Mouse (Mus musculus) layer of hippocampus, postnatal 36 days (tissue): Measurements from ENCODE around the gene Cx3cr1. TPM values are rescaled to one million over a fixed set of nuclear protein-coding genes. Genes with fewer than 3 reads are reported as not detected.

Experiments used
- DNase-seq, 2 experiments: peaks; one replicate each; pipeline ENCODE4 v3.0.0; 2022
- total RNA-seq, 2 experiments: library from RNA; stranded (reverse); gene quantifications; 2 replicates each; pipeline ENCODE4 v1.2.3; 2021

Gene Cx3cr1
- total RNA-seq, 2 experiments from 2014 or later, result 29.0 to 30.9 TPM

- peak; percentile 88 to 89 for DNase-seq
Observed at GRCm38 (mm10) chr9:119937005-119937773, 132.5 kb downstream of the Cx3cr1 start, which contains the start of the genes Gorasp1 and Ttc21a. Gorasp1 (minus strand) TSS chr9:119937565. Ttc21a (plus strand) TSS chr9:119937606.

GRCm38 (mm10) chr9:119933675-119934074 is 136.0 kb downstream of the Cx3cr1 start:
- DNase-seq, result no peak

GRCm38 (mm10) chr9:119932358-119932757 is 137.3 kb downstream of the Cx3cr1 start:
- no peak for DNase-seq

- DNase-seq, result no peak
Observed at GRCm38 (mm10) chr9:119926497-119926896, 143.2 kb downstream of the Cx3cr1 start.

- no peak for DNase-seq
Observed at GRCm38 (mm10) chr9:119925729-119926128, 143.9 kb downstream of the Cx3cr1 start.

- DNase-seq, result no peak
Observed at GRCm38 (mm10) chr9:119925120-119925657, 144.5 kb downstream of the Cx3cr1 start.

- no peak for DNase-seq
Observed at GRCm38 (mm10) chr9:119923462-119923861, 146.2 kb downstream of the Cx3cr1 start.

GRCm38 (mm10) chr9:119919858-119920257 is 149.8 kb downstream of the Cx3cr1 start:
- DNase-seq, result no peak

GRCm38 (mm10) chr9:119913087-119913838 is 156.4 kb downstream of the Cx3cr1 start:
- no peak for DNase-seq

- DNase-seq, result no peak
Observed at GRCm38 (mm10) chr9:119909931-119910330, 159.7 kb downstream of the Cx3cr1 start.

GRCm38 (mm10) chr9:119908708-119909107 is 161.0 kb downstream of the Cx3cr1 start:
- DNase-seq, result no peak

- DNase-seq, result no peak
Observed at GRCm38 (mm10) chr9:119902410-119903151, 167.1 kb downstream of the Cx3cr1 start.

GRCm38 (mm10) chr9:119899446-119899845 is 170.2 kb downstream of the Cx3cr1 start:
- DNase-seq, result no peak

GRCm38 (mm10) chr9:119895040-119895721 is 174.5 kb downstream of the Cx3cr1 start:
- DNase-seq, result no peak

GRCm38 (mm10) chr9:119894339-119895009 is 175.2 kb downstream of the Cx3cr1 start, which contains the start of gene Wdr48:
Wdr48 (plus strand) TSS chr9:119894878.
- DNase-seq, result peak; percentile 96 to 97

GRCm38 (mm10) chr9:119893881-119894280 is 175.8 kb downstream of the Cx3cr1 start:
- DNase-seq, result no peak

- peak in 1 of 2 experiments; percentile 32 for DNase-seq
Observed at GRCm38 (mm10) chr9:119890692-119891091, 179.0 kb downstream of the Cx3cr1 start.

- DNase-seq, result no peak
Observed at GRCm38 (mm10) chr9:119889446-119889845, 180.2 kb downstream of the Cx3cr1 start.

- no peak for DNase-seq
Observed at GRCm38 (mm10) chr9:119888843-119889246, 180.8 kb downstream of the Cx3cr1 start.

- DNase-seq, result no peak
Observed at GRCm38 (mm10) chr9:119887144-119887901, 182.4 kb downstream of the Cx3cr1 start.
